Mouse (Mus musculus) olfactory bulb, adult 2 months (tissue): ENCODE data around the gene Sar1b. TPM values are rescaled to one million over a fixed set of nuclear protein-coding genes. Genes with fewer than 3 reads are reported as not detected.
"Not testable (repeated sequence)": the region's sequence is repeated elsewhere in the genome, so short reads cannot be mapped to it uniquely, and the experiment has no call there.

Experiments
- H3K27ac ChIP-seq: fragments of 200-500 bp; 2 replicates; pipeline ENCODE4 v1.5.1; 2012; ENCODE audit warnings: low read depth, low read length; ENCODE audit not compliant: insufficient read depth
- H3K4me1 ChIP-seq: fragments of 200-500 bp; 2 replicates; pipeline ENCODE4 v1.6.1; 2012; ENCODE audit warnings: low read length; ENCODE audit not compliant: control insufficient read depth, insufficient read depth
- H3K4me3 ChIP-seq: fragments of 200-500 bp; 2 replicates; pipeline ENCODE4 v1.5.1; 2012; ENCODE audit warnings: mild to moderate bottlenecking, low read depth, low read length, moderate library complexity; ENCODE audit not compliant: insufficient read depth
- CTCF ChIP-seq: fragments of 200-500 bp; IDR thresholded peaks from 2 replicates; pipeline ENCODE4 v1.5.1; 2012; ENCODE audit warnings: low read depth, mild to moderate bottlenecking, low read length, moderate library complexity; ENCODE audit not compliant: insufficient read depth
- POLR2A ChIP-seq: fragments of 200-500 bp; IDR thresholded peaks from 2 replicates; pipeline ENCODE4 v1.6.1; 2012; ENCODE audit warnings: mild to moderate bottlenecking, low read depth, low read length, moderate library complexity; ENCODE audit not compliant: insufficient read depth
- WGBS: fragments of 180-500 bp; shearing (Covaris S2); methylation state at CpG from one replicate; pipeline ENCODE4 v1.1.7; 2018; 5-methylcytosine and 5-hydroxymethylcytosine counted together
- polyA plus RNA-seq: library from polyadenylated mRNA; stranded (reverse); fragments of >200 nt; gene quantifications from 2 replicates; pipeline ENCODE4 v1.2.4, GENCODE M21; 2012; ENCODE audit warnings: low replicate concordance; ENCODE audit not compliant: missing spikeins, insufficient read depth, insufficient read length

The Sar1b gene
- not detected in 2 replicates for polyA plus RNA-seq

DNA sequence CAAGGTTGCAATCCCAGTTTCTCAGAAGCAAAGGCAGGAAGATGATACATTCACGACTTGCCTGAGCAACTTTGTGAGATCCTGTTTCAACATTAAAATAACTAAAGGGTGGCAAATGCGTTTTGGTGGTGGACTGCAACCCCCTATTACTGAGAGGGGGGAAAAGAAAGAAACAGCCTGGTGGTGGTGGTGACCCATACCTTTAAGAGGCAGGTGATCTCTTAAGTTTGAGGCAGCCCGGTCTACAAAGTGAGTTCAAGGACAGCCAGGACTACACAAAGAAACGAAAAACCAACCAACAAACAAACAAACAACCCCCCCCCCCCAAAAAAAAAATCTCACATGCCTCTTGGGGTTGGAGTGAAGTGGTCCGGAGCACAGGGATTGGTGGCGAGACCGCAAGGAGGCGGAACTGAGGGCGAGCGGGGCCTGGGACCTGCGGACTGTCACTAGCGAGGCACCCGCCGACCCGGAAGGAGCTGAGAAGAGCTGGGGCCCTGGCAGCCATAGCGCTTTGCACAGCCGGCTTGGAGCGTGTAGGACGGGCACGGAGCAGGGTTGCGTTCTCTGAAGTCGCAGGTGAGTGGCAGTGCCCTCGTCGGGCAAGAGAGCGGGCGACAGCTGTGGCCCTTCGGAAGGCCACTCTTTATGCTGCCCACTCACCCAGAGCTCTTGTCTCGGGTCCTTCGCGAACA is at the start of gene Sar1b, which contains the start of gene Sec24a:
Sar1b (plus strand) TSS at position 475 of the 695 bp plus-strand sequence.
Sec24a (minus strand) TSS at position 422 of the 695 bp plus-strand sequence.
- H3K27ac ChIP-seq: no peak within 1 kb of the TSS
- H3K4me3 ChIP-seq: peak within 1 kb of the TSS; percentile 96
- WGBS: under 1% methylated on average over 30 of the region's 30 CpGs
- H3K4me1 ChIP-seq: 0 out of 2 replicates have a peak, but pooled peaks cover 4% of the 10 kb centered on the region
- TF ChIP-seq POLR2A: peak; percentile 69; the same call in 1 of the 2 replicates
- TF ChIP-seq CTCF: no peak

DNA sequence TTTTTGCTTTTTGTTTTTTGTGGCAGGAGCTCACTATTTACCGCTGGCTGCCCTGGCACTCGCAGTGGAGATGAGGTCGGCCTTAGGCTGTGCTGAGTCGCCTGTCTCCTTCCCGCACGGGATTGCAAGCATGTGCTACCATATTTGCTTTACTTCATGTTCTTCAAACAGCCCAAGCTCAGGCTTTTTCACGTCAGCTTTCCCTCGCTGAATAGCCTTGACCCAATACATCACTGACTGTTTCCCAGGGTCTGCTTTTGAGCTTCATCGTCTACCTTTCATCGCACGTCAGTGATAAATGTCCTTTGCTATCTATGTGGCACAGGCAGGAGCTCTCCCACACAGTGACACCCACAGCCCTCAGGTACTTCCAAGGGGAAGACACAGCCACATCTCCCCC is 42.4 kb upstream of the Sar1b start:
- TF ChIP-seq POLR2A: no peak
- 94% methylated on average over 11 of the region's 11 CpGs for WGBS
- H3K4me1 ChIP-seq: no peaks in the 10 kb centered on the region

DNA sequence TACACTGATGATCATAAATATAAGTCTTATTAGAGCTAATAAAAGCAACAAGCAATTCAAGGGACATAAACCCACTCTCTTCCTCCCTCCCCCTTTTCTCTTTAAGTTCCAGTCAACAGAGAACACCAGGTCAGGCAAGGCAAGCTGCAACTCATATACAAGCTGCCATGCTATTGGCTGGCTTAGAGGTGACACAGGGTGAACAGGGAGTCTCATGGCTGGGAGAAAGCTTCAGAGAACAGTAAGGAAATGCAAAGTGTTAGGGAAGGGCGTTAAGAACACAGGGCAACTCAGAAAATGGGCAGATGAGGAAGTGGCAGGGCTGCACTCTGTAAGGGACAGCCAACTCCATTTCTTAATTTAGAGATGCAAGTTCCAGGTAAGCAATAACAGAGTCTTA is 30.6 kb upstream of the Sar1b start:
- WGBS: 85% methylated on average over 1 of the region's 1 CpGs
- Histone ChIP-seq H3K27ac (no peak overlapping the region), H3K4me3 (no peak overlapping the region), H3K4me1 (no peaks in the 10 kb centered on the region)
- TF ChIP-seq POLR2A (no peak), CTCF (no peak)

More for the DNA sequence above, 42.4 kb upstream of the Sar1b start:
- H3K27ac ChIP-seq: no peak overlapping the region
- H3K4me3 ChIP-seq: no peak overlapping the region

DNA sequence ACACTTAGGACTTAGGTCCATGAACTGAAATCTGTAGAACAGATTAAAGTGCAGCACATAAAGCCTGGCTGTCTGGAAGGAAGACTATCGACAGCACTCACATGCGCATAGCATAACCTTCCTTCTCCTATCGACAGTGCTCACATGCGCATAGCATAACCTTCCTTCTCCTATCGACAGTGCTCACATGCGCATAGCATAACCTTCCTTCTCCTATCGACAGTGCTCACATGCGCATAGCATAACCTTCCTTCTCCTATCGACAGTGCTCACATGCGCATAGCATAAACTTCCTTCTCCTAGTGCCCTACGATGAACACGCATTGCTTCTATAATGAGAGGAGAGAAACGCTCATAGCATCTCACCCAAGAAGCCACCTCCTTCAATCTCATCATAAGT is 29.3 kb upstream of the Sar1b start:
- not testable (repeated sequence) for H3K27ac ChIP-seq, H3K4me3 ChIP-seq, H3K4me1 ChIP-seq
- 96% methylated on average over 13 of the region's 13 CpGs for WGBS

DNA sequence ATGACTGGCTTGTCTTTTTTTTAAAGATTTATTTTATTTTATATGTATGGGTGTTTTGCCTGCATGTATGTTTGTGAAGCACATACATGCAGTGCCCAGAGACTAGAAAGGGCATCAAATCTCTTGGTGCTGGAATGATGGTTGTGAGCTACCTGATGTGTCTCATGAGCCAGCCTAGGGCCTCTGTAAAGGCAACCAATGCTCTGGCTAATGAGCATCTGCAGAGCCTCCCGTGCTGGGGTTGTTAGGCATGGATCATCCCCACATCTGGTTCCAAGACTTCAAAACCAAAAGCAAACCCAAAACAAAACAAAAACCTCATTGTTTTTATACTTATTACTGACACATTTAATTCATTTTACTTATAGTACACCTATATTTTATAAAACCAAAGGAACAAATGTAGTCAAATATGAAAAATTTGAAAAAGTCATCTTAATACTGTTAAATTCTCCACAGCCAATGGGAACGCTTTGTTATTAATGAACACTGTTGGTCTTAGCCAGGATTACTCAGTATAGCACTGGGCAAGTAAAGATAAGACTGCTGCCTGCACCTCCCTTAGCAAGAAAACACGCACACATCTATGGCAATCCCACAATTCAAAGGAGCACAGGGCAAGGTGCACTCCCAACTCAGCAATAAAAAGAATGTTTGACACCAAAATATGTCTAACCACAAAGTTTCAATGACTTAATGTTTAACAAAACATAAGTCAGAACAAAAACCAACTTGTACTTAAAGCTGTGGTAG is 24.7 kb upstream of the Sar1b start:
- no peak for TF ChIP-seq CTCF
- no peak for TF ChIP-seq POLR2A
- WGBS: 83% methylated on average over 3 of the region's 3 CpGs
- no peak overlapping the region for H3K4me3 ChIP-seq
- no peak overlapping the region for H3K27ac ChIP-seq
- H3K4me1 ChIP-seq: peaks cover 2% of the 10 kb centered on the region; the same call in 1 of the 2 replicates

DNA sequence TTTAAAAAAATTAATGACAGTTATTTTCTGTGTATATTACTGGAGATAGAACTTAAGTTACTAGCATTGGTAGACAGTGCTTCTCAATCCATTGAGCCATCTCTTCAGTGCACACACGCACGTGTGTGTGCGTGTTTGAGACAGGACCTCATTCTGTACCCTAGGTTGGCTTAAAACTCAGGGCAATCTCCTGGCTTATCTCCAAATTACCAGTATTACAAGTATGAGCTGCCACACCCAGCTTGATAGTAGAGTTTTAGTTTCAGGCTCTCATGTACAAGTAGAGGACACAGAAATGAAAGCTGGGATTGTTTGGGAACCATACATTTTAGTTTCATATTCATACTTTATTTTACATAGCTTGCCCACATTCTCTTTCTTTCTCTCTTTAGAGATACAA is 22.8 kb upstream of the Sar1b start:
- peaks cover 2% of the 10 kb centered on the region; the same call in 1 of the 2 replicates for H3K4me1 ChIP-seq
- WGBS: 95% methylated on average over 3 of the region's 3 CpGs
- no peak overlapping the region for H3K4me3 ChIP-seq
- no peak for TF ChIP-seq POLR2A
- TF ChIP-seq CTCF: no peak
- H3K27ac ChIP-seq: no peak overlapping the region

DNA sequence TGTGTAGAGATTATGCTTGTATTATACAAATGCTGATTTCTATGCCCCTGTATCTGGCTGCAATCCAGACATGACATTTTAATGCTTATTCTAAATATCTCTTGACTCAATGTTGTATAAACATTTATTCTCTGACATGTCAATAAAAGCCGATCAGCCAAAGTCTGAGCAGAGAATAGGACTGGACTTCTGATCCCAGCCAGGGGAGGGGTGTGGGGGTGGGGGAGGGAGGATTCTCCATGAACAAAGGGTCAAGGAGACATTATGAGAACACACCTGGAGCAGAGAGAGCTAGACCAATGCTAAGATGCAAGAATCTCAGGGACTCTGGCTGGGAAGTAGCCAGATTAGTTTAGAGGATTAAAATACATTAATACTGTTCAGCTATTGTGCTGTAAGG is 17.4 kb upstream of the Sar1b start:
- no peak for TF ChIP-seq CTCF
- no peak for TF ChIP-seq POLR2A
- 68% methylated on average over 1 of the region's 1 CpGs for WGBS
- H3K27ac ChIP-seq: no peak overlapping the region
- peaks cover 2% of the 10 kb centered on the region; the same call in 1 of the 2 replicates for H3K4me1 ChIP-seq
- no peak overlapping the region for H3K4me3 ChIP-seq

DNA sequence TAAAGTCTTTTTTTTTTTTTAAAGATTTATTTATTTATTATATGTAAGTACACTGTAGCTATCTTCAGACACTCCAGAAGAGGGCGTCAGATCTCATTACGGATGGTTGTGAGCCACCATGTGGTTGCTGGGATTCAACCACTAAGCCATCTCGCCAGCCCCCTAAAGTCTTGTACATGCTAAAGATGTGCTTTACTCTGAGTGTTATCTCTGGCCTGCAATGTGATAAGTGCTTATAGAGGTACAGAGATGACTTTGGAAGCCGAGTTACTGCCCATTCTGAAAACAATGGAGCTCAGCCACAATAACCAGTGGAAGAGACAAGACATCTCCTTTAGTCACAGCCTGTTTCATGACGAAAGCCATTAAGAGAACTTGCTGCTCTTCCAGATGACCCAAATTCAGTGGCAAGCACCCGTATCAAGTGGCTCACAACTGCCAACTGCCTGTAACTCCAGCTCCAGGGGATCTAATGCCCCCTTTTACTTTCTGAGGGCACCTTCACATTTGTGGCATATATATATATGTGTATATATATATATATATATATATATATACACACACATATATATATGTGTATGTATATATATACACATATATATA is 11.8 kb upstream of the Sar1b start:
- not testable (repeated sequence) for H3K4me3 ChIP-seq, H3K27ac ChIP-seq, H3K4me1 ChIP-seq
- WGBS: 79% methylated on average over 6 of the region's 6 CpGs
